Mouse (Mus musculus) gastrocnemius, postnatal 4 days (tissue): ENCODE results near the gene Ehhadh. TPM values are rescaled to one million over a fixed set of nuclear protein-coding genes. Genes with fewer than 3 reads are reported as not detected.
"Not testable (repeated sequence)": the region's sequence is repeated elsewhere in the genome, so short reads cannot be mapped to it uniquely, and the experiment has no call there.

Source experiments
- DNase-seq, 2 experiments: peaks; one replicate each; pipeline ENCODE4 v3.0.0; 2021 to 2022; ENCODE audit warnings: low spot score in 2 of 2, mixed read lengths in 2 of 2
- long read RNA-seq, 2 experiments: library from polyadenylated mRNA; stranded (forward); transcript quantifications; one replicate each; pipeline ENCODE4 v2.0.0; 2021
- total RNA-seq, 2 experiments: library from RNA; stranded (reverse); gene quantifications; 2 replicates each; pipeline ENCODE4 v1.2.3; 2021

Gene Ehhadh
- total RNA-seq, result 1 to 10 TPM; 4.0 to 4.7 TPM
- long read RNA-seq, experiment 1, transcript Ehhadh-201 (7 exons, 2,981 nt), result major isoform, 6 of 7 reads
- long read RNA-seq, experiment 1, partial matches to known transcripts, result 0 of 7 reads
- long read RNA-seq, experiment 1, other reads (novel, unspliced or antisense), result 1 of 7 reads
- long read RNA-seq, experiment 2, transcript Ehhadh-201 (7 exons, 2,981 nt), result major isoform, 5 of 9 reads
- long read RNA-seq, experiment 2, partial matches to known transcripts, result 1 of 9 reads
- long read RNA-seq, experiment 2, other reads (novel, unspliced or antisense), result 3 of 9 reads

DNA sequence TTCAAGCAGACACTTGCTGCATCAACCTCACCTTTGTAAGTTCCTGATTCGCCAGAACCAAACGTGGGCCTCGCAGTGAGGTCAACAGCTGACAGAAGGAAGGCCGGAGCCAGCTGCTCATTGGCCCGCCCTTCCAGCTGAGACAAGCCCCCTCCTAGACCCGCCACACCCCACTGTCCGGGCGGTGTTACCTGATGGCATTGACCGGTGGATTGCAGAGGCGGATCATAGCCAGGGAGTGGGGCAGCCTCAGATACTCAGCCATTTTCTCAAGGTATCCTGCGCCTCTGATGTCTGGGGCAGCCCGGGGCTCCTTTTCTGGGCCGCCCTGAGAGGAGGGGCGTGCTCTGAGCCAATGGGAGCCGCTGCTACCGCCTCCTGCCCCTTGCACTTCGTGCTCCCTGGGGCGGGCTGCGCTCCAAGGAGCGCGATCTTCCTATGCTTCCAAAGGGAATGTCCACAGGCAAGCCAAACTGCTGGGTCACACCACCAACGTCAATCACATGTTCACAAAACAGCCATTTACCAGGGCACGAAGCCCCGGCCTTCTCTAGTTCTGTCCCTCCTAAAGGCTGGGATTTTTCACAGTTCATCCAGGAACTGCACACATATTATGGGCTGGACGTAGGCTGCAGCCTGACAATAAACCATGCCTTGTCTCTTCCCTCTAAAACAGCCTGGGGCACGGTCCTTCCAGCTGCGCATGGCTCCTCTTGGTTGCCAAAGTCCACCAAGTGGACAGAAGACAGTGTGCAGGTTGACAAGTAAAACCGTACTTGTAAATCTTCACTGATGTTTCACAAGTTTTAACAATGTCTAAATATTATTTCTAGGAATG is at the start of gene Ehhadh:
Gene Ehhadh, minus strand, starts transcription at position 292 of the 838 bp plus-strand sequence.
- peak; percentile 41 to 77 for DNase-seq

DNA sequence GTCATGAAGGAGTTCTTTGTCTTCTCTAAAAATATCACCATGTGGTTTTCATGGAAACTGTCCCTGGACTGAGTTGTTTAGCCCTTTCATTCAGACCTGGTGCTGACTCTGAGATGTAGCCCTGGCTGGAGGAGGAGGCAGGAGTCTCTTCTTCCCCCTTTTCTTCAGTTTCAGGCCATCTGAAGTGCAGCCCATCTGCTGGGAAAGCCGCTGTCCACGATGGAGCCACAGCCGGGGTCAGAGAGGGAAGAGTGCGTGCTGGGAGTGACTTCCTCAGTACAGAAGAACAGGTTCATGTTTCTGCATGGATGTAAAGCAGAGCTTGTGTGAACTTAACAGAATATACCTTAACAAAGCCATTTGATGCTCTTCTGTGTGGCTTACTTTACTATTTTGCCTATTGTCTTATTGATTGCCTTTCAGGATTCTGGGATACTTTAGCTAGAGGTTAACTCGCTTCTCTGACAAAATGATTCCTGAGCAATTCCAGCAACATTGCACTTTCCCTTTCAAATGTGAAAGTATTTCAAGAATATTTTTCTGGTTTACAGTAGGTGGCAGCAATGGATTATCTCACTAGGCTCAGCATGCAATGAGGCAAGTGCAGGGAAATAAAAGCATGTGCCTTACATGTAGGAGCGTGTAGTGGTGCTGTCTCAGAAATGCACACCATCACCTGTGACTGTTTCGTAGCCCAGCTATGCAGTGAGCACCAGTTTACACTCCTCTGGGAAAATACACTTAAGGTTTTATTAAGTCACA is 48.9 kb upstream of the Ehhadh start:
- DNase-seq, result no peak

DNA sequence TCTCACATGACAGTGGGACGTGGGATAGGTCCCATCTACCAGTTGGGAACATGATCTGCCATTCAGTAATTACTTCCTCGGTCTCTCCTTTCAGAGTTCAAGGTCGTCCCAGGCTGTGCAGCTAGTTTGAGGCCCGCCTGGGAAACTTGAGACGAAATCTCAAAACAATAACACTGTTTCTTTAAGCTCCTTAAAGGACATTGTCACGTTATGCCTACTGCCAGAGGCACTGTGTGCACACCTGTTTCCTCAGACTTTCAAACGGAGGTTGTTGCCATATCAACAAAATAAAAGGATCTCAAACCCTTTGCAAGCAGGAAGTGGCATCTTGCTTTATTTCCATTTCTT is 48.0 kb upstream of the Ehhadh start:
- no peak for DNase-seq

DNA sequence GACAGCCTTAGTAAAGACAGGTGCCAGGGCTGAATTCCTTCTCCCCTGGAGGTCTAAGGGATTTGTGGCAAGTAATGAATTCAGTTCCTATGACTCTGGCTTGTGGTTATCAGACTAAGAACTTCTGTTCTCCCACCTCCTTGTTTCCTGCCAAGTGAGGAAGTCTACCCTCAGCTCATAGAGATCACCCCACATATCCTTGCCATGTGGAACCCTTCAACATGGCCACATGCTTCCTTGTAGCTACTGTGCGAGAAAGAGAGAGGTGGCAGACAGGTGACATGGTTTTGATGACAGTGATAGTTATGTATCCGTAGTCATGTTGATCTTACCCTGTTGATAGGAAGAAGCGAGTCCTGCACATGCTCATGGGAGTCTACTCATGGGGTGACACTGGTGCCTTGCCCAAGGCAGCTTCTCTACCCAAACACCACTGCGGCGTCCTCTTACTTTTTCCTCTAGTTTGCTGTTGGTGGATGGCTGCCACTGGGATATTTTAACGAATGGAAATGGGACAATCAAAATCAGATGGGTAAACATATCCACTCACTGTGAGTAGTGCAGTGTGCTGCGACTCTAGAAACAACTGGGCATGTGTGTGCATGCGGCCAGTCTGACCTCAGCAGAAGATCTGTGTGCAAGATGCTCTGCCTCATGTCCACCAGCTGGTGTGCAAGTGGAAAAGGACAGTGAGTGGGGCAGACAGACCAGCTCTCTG is 47.4 kb upstream of the Ehhadh start:
- DNase-seq, result no peak

DNA sequence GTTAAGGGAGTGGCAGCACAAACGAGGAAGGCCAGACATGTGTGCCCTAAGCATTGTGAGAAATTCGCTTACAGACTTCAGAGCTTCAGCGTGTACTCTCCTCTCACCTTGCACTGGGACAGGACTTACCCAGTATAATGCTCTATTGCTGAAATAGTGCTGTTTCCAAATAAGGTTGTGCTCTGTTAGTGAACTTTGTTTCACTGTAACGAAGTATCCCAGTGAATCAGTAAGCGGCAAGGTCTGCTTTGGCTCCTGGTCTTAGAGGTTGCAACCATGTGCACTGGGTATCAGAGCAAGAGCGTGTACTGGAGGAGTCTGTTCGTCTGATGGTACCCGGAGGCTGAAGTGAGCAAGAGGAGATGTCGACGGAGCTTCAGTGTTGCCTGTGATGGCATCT is 46.4 kb upstream of the Ehhadh start:
- DNase-seq, result no peak

DNA sequence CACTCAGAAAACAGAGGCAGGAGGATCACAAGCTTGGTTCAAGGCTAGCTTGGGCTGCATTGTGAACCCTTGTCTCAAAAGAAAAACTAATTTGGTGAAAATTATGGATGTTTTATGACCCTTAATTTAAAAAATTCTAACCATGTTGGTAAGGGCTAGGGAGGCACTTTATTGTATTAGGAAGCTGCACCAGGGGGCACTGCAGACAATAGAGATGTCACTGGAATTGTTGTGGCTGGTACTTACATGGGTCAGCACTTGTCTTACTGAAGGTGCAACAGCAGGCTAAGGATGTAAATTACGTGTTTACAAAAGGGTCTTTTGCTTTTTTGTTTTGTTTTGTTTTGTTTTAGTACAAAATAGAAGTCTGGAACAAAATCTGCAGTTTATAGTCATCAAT is 45.9 kb upstream of the Ehhadh start:
- no peak for DNase-seq

DNA sequence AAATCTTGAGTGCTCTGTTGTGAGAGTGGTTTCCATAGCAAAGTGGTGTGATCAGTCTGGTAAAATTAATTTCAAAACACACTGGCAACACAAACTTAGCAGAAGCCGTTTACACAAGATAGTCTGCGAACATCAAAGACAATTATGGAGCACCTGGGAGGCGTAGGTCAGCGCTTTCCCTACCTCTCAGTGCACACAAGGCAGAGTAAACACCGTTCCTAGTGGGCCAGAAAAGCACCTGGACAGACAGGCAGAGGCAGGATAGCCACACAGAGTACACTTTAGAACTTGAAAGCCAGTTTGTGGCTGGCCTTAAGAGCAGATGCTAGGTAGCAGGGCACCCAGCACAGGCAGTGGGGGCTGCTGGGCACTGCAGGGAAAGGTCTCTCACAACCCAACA is 44.2 kb upstream of the Ehhadh start:
- no peak for DNase-seq

DNA sequence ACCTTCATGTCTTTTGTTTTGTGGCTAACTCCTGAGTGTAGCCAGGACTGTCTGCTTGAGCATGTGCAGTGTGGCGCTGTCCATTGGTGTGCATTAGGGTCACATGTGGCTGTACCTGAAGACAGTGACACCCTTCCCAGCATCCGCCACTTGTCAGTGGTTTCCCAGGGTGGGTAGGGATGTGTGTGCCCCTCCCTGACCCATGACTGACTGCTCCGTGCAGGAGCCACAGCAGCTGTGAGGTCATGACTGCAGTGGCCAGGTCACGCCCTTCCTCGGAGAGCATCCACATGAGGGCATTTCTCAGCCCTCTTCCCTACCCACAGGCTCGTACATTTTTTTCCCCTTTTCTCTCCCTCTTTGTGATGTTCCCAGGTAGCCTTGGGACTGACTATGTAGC is 43.2 kb upstream of the Ehhadh start:
- no peak for DNase-seq

DNA sequence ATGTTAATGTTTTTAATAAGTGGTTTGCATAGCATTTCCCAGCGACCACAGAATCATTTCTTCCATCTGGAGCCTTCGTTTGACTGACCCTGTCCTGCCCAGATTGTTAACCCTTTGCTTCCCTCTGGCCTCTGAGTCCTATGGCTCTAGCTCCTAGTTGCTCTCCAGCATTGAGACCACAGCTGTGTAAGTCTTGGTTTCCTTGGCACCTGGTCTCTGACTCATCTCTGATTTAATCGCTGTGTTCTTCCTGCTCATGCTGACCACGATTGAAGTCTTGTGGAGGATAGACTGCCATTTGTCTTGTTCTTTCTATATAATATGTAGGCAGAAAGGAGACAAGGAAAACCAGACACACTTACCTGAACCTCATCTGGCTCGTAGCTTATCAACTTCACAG is 42.1 kb upstream of the Ehhadh start:
- no peak for DNase-seq

DNA sequence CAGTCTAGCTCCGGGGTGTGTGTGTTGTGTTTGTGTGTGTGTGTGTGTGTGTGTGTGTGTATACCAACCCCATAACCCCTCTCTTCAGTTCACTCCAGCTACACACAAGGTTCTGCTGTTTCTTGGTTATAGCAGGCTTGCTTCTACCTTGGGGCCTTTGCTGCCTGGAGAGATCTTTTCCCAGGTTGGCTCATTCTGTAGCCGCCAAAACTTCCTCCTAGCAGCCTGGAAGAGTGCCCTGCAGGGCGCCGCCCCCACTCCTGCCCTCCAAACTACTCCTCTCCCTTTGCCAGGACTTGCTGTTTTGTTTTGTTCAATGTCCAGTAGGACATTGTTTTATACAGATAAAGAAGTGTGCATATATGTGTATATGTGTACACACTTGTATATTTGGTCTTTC is 40.0 kb upstream of the Ehhadh start:
- no peak for DNase-seq

DNA sequence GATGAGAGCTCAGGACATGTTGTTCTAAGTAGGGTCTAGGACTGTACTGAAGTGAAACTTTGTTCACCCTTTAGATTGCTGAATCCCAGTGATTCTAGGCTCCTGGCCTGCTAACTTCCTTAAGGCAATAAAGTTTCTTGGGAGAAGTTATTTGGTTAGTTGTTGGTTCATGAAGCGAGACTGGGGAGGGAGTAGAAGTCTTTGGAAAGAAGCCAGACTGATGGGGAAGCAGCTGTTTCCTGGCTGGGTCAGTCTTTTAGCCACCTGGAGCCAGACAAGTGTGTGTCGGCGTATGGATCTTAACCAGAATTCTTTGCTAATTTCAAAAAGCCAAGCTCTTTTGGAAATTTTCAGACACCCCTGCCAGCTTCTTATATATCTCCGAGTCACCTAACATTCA is 39.5 kb upstream of the Ehhadh start:
- no peak for DNase-seq

DNA sequence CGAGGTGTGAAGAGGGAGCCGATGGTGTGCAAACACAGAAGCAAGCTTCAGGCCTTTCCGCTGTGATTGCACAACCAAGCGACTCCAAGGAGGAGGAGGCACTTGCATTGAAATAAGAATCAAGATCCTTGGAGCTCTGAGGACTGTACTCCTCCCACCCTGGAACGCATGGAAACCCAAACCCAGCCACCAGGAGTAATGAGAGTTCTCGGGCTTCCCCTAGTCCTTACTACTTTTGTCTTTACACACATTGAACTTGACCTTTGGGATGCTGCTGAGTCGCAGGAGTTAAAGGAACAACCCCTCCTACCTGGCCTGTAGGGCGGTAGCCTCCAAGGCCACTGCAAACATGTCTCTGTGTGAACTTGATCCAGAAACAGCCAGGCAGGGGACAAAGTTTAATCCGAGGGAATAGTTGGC is 38.0 kb upstream of the Ehhadh start:
- DNase-seq, result no peak

DNA sequence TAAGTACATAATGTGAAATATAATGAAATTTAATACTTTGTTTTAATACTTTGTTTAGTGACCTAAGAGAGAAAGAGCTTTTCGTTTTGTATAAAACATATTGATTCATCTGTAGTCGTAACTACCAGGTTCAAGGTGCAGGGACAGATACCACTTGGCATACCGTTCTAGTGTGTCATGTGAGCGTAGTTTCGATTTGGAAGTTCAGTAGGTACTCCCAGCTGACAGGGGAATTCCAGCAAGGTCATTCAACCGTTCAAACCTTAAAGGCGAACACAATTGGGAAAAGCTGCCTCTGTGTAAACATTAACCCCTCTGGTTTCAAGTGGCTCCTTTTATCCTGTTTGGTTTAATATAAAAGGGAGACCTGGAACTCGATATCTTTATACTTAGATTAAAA is 31.0 kb upstream of the Ehhadh start:
- DNase-seq, result no peak

DNA sequence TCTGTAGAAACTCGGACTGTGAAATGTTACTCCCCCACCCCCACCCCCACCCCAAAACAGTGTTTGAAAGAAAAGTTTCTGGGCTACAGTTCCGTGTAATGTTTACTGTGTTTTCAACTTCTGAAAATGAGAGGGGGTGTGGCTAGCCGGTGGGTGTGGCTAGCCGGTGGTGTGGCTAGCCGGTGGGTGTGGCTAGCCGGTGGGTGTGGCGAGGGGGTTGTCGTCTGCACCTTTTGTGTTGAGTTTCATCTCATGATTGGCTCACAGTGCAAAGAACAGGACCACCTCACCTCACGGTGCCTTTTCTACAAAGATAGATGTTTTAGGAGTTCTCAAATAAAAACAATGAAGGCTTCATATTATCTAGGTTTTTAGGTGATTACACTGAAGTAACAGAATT is 30.5 kb upstream of the Ehhadh start:
- DNase-seq, result no peak

DNA sequence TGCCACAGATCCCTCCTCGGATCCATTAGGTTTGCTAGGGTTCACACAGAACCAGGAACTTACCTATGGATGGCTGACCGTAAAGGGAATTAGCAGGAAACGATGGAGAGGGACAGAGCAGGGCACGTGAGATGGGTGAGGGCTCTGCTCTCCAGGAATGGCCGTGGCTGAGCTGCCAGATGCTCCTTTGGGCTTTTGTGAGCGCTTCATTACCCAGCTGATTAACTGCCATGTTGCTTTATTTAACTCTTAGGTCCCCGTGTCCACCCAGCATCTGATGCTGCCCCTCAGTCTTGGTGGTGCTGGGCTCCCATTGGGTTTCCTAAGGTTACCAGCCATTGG is 28.0 kb upstream of the Ehhadh start:
- no peak for DNase-seq

DNA sequence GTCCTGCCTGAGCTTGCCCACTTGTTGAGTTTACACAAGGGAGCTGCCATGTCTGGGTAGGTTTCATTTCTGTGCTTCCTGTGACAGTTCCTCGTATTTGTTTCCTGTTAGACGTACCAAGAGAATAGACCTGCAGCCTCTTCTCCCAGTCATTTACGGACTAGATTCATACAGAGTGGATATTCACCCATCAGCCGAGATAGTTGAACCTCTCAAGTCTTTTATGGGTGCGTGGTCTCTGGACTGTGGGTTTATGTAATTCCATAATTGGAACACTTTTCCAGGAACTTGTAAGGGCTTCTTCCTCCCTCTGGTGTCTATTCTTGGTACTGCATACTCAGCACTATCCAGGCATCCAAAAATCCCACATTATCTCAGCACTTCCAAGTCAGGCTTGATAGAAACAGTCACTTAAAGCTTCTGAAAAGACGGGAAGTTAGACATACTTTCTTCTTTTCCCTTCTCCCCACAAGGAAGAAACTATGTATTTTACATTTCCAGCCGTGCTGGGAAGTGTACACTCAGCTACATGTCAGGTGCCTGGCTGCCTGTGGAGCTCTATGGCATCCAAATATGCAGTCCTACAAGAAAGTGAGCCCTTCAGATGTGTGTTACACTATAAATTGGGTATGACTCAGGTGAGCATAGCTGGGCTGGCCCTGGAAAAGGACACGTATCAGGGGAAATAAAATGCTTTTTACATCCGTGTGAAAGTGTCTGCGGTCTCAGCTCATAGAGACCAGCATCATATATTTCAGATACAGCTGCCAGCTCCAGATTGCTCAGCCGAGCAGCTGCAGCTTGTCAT is 27.5 kb upstream of the Ehhadh start:
- peak in 1 of 2 experiments; percentile 34 for DNase-seq

DNA sequence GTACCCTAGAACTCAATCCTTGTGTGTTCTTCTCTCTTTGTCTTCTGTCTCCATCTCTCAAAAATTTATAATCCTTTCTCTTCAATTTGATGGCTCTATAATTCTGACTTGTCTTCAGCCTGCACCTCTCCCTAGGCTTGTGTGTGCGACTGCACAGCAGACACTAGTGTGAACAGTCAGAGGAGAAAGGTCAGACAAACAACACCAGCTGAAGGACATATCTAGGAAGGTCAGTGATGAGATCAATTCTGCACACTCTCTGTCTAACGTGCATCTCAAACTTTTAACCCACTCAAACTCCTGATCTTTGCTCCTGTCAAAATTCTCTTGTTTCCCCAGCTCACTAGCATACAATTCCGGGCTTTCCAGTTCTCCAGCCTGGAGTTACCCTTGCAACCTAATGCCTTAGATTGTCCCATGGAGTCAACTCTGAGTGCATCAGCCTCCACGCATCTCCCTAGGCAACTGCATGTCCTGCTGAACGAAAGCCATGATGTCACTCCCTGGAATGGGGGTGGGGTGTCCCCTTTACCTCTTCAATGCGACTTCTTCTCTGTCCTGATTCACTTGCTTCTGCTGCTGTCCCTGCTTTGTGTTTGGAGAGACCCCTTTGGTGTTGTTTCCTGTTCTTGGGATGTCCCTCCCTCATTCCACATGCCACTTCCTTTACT is 25.7 kb upstream of the Ehhadh start:
- DNase-seq, result no peak

DNA sequence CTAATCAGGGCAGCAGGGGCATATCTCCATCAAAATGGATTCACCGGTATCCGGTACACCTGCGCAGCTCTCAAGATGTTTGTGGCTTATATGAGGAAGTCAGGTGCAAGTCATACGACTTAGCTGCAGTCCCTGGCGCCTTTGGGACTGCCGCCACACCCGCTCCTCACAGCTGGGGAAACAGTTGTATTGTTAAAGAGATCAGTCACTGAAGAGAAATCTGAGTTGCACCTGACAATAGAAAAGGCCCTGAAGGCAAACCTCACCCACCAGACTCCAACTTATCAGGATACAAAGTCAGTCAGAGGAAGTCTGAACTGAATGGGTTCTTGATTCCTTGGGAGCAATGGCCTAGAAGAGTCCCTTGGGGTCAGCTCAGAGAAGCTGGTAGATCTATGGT is 20.2 kb upstream of the Ehhadh start:
- DNase-seq, result not testable (repeated sequence)

DNA sequence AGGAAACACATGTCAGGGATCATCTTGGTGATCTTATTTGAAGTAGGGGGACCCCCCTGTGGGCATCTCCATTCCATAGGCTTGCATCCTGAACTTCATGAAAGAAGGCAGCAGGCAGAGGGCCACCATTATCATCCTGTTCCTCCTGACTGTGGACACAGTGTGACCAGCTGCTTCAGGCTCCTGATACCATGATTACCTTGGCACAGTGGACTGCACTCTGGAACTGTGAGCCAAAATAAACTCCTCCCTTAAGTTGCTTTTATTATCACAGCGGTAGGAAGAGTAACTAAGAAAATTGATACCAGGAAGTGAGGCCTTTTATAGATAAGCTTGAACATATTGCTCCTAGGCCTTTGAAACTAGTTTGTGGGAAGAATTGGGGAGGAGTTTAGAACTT is 19.3 kb upstream of the Ehhadh start:
- DNase-seq, result no peak

DNA sequence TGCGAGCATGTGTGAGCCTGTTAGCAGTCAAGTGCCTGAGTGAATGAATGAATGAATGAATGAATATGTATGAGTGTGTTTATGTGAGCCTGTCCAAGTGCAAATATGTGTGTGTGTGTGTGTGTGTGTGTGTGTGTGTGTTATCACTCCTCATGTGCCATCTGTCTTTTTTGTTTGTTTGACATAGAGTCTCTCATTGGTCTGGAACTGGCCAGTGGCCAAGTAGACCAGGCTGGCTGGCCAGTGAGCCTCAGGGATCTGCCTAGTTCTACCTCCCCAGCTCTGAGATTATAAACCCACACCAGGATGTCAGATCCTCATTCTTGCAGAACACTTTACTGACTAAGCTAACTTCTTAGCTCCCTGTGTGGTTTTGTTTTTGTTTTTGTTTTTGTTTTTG is 16.7 kb upstream of the Ehhadh start:
- DNase-seq, result no peak
